Mouse (Mus musculus) cerebellum, adult 2 months (tissue): ENCODE data around the gene Ksr2.

Experiments
- CTCF ChIP-seq: fragments of 200-500 bp; IDR thresholded peaks from 2 replicates; pipeline ENCODE4 v1.5.1; 2011; ENCODE audit warnings: low read depth, mild to moderate bottlenecking, control low read depth, low read length, moderate library complexity, borderline replicate concordance; ENCODE audit not compliant: insufficient read depth
- POLR2A ChIP-seq: fragments of 200-500 bp; IDR thresholded peaks from 2 replicates; pipeline ENCODE4 v1.6.1; 2011; ENCODE audit warnings: low read length, control low read depth, borderline replicate concordance; ENCODE audit not compliant: insufficient read depth

- no peak for TF ChIP-seq POLR2A
- no peak for TF ChIP-seq CTCF
Measured at GRCm38 (mm10) chr5:117709306-117709705, 295.5 kb downstream of the Ksr2 start.
